Mouse (Mus musculus) cerebellum, adult 2 months (tissue): Measurements from ENCODE around the gene Ttll6. TPM values are rescaled to one million over a fixed set of nuclear protein-coding genes. Genes with fewer than 3 reads are reported as not detected.

ENCODE experiments used
- DNase-seq, 2 experiments: peaks; one replicate each; pipeline ENCODE4 v3.0.0; 2021
- H3K27ac ChIP-seq: fragments of 200-500 bp; 2 replicates; pipeline ENCODE4 v1.5.1; 2012; ENCODE audit warnings: low read length, control low read depth, inconsistent platforms; ENCODE audit not compliant: insufficient read depth
- H3K27me3 ChIP-seq: fragments of 200-500 bp; 2 replicates; pipeline ENCODE4 v1.6.1; 2012; ENCODE audit warnings: inconsistent platforms, mild to moderate bottlenecking, low read length, moderate library complexity; ENCODE audit not compliant: control insufficient read depth, insufficient read depth
- H3K4me1 ChIP-seq: fragments of 200-500 bp; 2 replicates; pipeline ENCODE4 v1.6.1; 2011; ENCODE audit warnings: low read length; ENCODE audit not compliant: control insufficient read depth, insufficient read depth
- H3K4me3 ChIP-seq: fragments of 200-500 bp; replicated peaks from 2 replicates; pipeline ENCODE3; 2011; ENCODE audit warnings: mild to moderate bottlenecking, low read depth, low read length, control low read depth; ENCODE audit not compliant: insufficient read depth
- CTCF ChIP-seq: fragments of 200-500 bp; IDR thresholded peaks from 2 replicates; pipeline ENCODE4 v1.5.1; 2011; ENCODE audit warnings: low read depth, mild to moderate bottlenecking, control low read depth, low read length, moderate library complexity, borderline replicate concordance; ENCODE audit not compliant: insufficient read depth
- POLR2A ChIP-seq: fragments of 200-500 bp; IDR thresholded peaks from 2 replicates; pipeline ENCODE4 v1.6.1; 2011; ENCODE audit warnings: low read length, control low read depth, borderline replicate concordance; ENCODE audit not compliant: insufficient read depth
- WGBS: fragments of 180-500 bp; shearing (Covaris S2); methylation state at CpG from one replicate; pipeline ENCODE4 v1.1.7; 2018; 5-methylcytosine and 5-hydroxymethylcytosine counted together
- polyA plus RNA-seq: library from polyadenylated mRNA; depleted of rRNA; stranded (reverse); fragments of >200 nt; gene quantifications from 2 replicates; pipeline ENCODE4 v1.2.3, GENCODE M21; 2012

Ttll6 gene
- polyA plus RNA-seq, 1 experiment: 0.39 TPM

GRCm38 (mm10) chr11:96189810-96190522, 56.4 kb downstream of the Ttll6 start:
- no peak for TF ChIP-seq CTCF
- no peak for TF ChIP-seq POLR2A
- Histone ChIP-seq H3K4me1 (no peaks in the 10 kb centered on the region), H3K27me3 (peaks cover 18% of the 10 kb centered on the region; the same call in 1 of the 2 replicates), H3K4me3 (no peak overlapping the region), H3K27ac (no peak overlapping the region)
- WGBS: 2% methylated on average over 28 of the region's 28 CpGs
- no peak for DNase-seq

DNA sequence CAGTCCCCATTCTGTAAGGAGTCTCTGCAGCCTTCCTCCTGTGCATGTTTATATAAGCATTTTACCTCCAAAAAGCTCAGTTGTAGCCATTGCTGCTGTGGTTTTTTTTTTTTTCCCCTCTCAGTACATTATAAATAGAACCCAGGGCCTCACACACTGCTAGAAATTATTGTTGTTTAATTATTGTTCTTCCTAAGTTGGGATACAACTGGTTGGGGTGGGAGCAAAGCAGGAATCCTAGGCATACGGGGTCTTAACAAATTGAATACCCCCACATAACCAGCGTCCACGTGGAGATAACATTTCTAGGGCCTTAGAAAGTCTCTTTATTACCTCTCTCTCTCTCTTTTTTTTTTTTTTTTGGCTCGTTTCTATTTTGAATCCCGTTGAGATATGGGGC, 57.5 kb downstream of the Ttll6 start:
- WGBS: 8% methylated on average over 5 of the region's 5 CpGs
- Histone ChIP-seq H3K4me1 (no peaks in the 10 kb centered on the region), H3K27me3 (peaks cover 19% of the 10 kb centered on the region; the same call in 1 of the 2 replicates), H3K27ac (no peak overlapping the region), H3K4me3 (no peak overlapping the region)
- TF ChIP-seq POLR2A (no peak), CTCF (no peak)
- DNase-seq: no peak

- WGBS: 1% methylated on average over 35 of the region's 35 CpGs
- TF ChIP-seq POLR2A: no peak
- no peak for TF ChIP-seq CTCF
- no peak for DNase-seq
- H3K27ac ChIP-seq: no peak within 1 kb of the TSS
- no peak within 1 kb of the TSS for H3K4me3 ChIP-seq
- no peaks in the 10 kb centered on the region for H3K4me1 ChIP-seq
- peaks cover 18% of the 10 kb centered on the region; the same call in 1 of the 2 replicates for H3K27me3 ChIP-seq
Measured at GRCm38 (mm10) chr11:96193521-96194400, 60.2 kb downstream of the Ttll6 start, which contains the start of gene Hoxb13. Gene Hoxb13, plus strand, starts transcription at chr11:96194316.

GRCm38 (mm10) chr11:96194401-96194710, 60.8 kb downstream of the Ttll6 start:
- TF ChIP-seq POLR2A: no peak
- TF ChIP-seq CTCF: no peak
- no peak for DNase-seq
- no peak overlapping the region for H3K4me3 ChIP-seq
- H3K27me3 ChIP-seq: peaks cover 18% of the 10 kb centered on the region; the same call in 1 of the 2 replicates
- H3K4me1 ChIP-seq: no peaks in the 10 kb centered on the region
- WGBS: 3% methylated on average over 10 of the region's 10 CpGs
- H3K27ac ChIP-seq: no peak overlapping the region

DNA sequence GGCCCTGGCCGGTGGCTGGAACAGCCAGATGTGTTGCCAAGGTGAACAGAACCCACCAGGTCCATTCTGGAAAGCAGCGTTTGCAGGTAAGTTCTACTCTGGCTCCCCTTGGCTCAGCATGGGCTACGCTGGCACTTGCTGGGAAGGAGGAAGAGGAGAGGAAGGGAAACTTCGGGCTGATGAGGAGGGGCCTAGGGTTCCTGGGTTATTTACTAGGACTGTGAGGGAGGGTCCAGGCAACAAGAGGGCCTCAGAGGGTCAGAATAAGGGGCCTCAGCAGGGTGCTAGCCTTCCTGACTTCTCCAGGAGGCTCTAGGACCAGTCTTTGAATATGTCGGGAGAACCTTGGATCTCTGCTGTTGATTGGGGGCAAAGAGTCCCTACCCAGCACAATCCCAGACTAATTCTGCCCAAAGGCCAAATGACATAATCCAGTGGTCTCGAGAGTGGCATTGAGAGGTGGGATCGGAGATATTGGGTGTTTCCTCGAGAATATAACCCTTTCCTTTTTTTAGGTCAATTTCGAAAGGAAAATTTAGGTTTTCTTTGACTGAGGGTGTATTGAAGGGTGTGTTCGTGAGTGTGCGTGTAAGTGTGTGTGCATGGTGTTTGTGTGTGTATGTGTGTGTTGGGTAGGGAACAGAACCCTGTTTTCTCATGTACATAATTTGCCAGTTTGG, 61.5 kb downstream of the Ttll6 start:
- no peak overlapping the region for H3K27ac ChIP-seq

GRCm38 (mm10) chr11:96195769-96196280, 62.2 kb downstream of the Ttll6 start:
- no peak for DNase-seq
- TF ChIP-seq CTCF (no peak), POLR2A (no peak)
- Histone ChIP-seq H3K27me3 (peaks cover 24% of the 10 kb centered on the region; the same call in 1 of the 2 replicates), H3K4me3 (no peak overlapping the region), H3K4me1 (no peaks in the 10 kb centered on the region), H3K27ac (no peak overlapping the region)
- WGBS: 2% methylated on average over 20 of the region's 20 CpGs

More for the DNA sequence above, 61.5 kb downstream of the Ttll6 start:
- no peak for TF ChIP-seq CTCF
- 10% methylated on average over 11 of the region's 11 CpGs for WGBS
- H3K27me3 ChIP-seq: peaks cover 22% of the 10 kb centered on the region; the same call in 1 of the 2 replicates
- DNase-seq: no peak
- no peak overlapping the region for H3K4me3 ChIP-seq
- no peaks in the 10 kb centered on the region for H3K4me1 ChIP-seq

- DNase-seq: no peak
- Histone ChIP-seq H3K4me3 (no peak overlapping the region), H3K27me3 (peaks cover 28% of the 10 kb centered on the region; the same call in 1 of the 2 replicates), H3K4me1 (no peaks in the 10 kb centered on the region), H3K27ac (no peak overlapping the region)
- 2% methylated on average over 12 of the region's 12 CpGs for WGBS
- TF ChIP-seq CTCF (peak; percentile 7; the same call in 1 of the 2 replicates), POLR2A (no peak)
Measured at GRCm38 (mm10) chr11:96198642-96199041, 65.1 kb downstream of the Ttll6 start.
